Mouse (Mus musculus): Measurements from ENCODE around the gene Ccnjl. TPM values are rescaled to one million over a fixed set of nuclear protein-coding genes. Genes with fewer than 3 reads are reported as not detected.

The Ccnjl gene
- polyA plus RNA-seq (2012; rRNA removed) = 7.1 and 7.9 TPM in 2 replicates

- under 1% methylated on average over 79 of the region's 79 CpGs for WGBS
Measured at GRCm38 (mm10) chr11:43528683-43529499, at the start of gene Ccnjl. TSS of gene Ccnjl (plus strand) at chr11:43528784.

GRCm38 (mm10) chr11:43479376-43479775, 49.2 kb upstream of the Ccnjl start:
- WGBS = 83% methylated on average over 3 of the region's 3 CpGs
- no peak overlapping the region for H3K27ac ChIP-seq (ENCODE audit: insufficient read depth, low read depth, low read length)
- TF ChIP-seq CTCF (IDR thresholded peaks at IDR 0.05; ENCODE audit: extremely low read depth, insufficient read length, insufficient replicate concordance, low read depth, low read length) (no peak), POLR2A (IDR thresholded peaks at IDR 0.05; ENCODE audit: low read depth, low read length) (no peak)

More at GRCm38 (mm10) chr11:43528683-43529499, at the start of gene Ccnjl:
- Histone ChIP-seq H3K4me3 (ENCODE audit: low read depth, low read length) (peak within 1 kb of the TSS; percentile 93), H3K4me1 (ENCODE audit: control insufficient read depth, insufficient read depth, insufficient read length, low read length) (no peaks in the 10 kb centered on the region; the same call in 1 of the 2 replicates), H3K27me3 (ENCODE audit: control insufficient read depth, insufficient read depth, low read length) (no peaks in the 10 kb centered on the region), H3K27ac (ENCODE audit: insufficient read depth, low read depth, low read length) (peak within 1 kb of the TSS; percentile 55), H3K36me3 (ENCODE audit: control insufficient read depth, insufficient read depth, low read length) (peaks cover 3% of the 10 kb centered on the region; the same call in 1 of the 2 replicates)
- TF ChIP-seq POLR2A (IDR thresholded peaks at IDR 0.05; ENCODE audit: low read depth, low read length) (peak; percentile 9; the same call in 1 of the 2 replicates), CTCF (IDR thresholded peaks at IDR 0.05; ENCODE audit: extremely low read depth, insufficient read length, insufficient replicate concordance, low read depth, low read length) (peak; percentile 25; the same call in 1 of the 2 replicates)

GRCm38 (mm10) chr11:43480561-43480960, 48.0 kb upstream of the Ccnjl start:
- no peak overlapping the region for H3K27ac ChIP-seq (ENCODE audit: insufficient read depth, low read depth, low read length)
- H3K4me3 ChIP-seq (ENCODE audit: low read depth, low read length) = no peak overlapping the region
- no peaks in the 10 kb centered on the region for H3K27me3 ChIP-seq (ENCODE audit: control insufficient read depth, insufficient read depth, low read length)
- WGBS = 35% methylated on average over 5 of the region's 5 CpGs
- no peaks in the 10 kb centered on the region for H3K36me3 ChIP-seq (ENCODE audit: control insufficient read depth, insufficient read depth, low read length)
- no peak for TF ChIP-seq CTCF (IDR thresholded peaks at IDR 0.05; ENCODE audit: extremely low read depth, insufficient read length, insufficient replicate concordance, low read depth, low read length)
- TF ChIP-seq POLR2A (IDR thresholded peaks at IDR 0.05; ENCODE audit: low read depth, low read length) = no peak
- no peaks in the 10 kb centered on the region for H3K4me1 ChIP-seq (ENCODE audit: control insufficient read depth, insufficient read depth, insufficient read length, low read length)

More at GRCm38 (mm10) chr11:43479376-43479775, 49.2 kb upstream of the Ccnjl start:
- H3K4me1 ChIP-seq (ENCODE audit: control insufficient read depth, insufficient read depth, insufficient read length, low read length) = 0 out of 2 replicates have a peak, but pooled peaks cover 2% of the 10 kb centered on the region
- no peaks in the 10 kb centered on the region for H3K36me3 ChIP-seq (ENCODE audit: control insufficient read depth, insufficient read depth, low read length)
- no peaks in the 10 kb centered on the region for H3K27me3 ChIP-seq (ENCODE audit: control insufficient read depth, insufficient read depth, low read length)
- no peak overlapping the region for H3K4me3 ChIP-seq (ENCODE audit: low read depth, low read length)

GRCm38 (mm10) chr11:43481672-43482522, 46.7 kb upstream of the Ccnjl start:
- no peaks in the 10 kb centered on the region for H3K27me3 ChIP-seq (ENCODE audit: control insufficient read depth, insufficient read depth, low read length)

GRCm38 (mm10) chr11:43483122-43483792, 45.3 kb upstream of the Ccnjl start:
- H3K4me3 ChIP-seq (ENCODE audit: low read depth, low read length) = no peak overlapping the region
- no peaks in the 10 kb centered on the region for H3K27me3 ChIP-seq (ENCODE audit: control insufficient read depth, insufficient read depth, low read length)
- H3K36me3 ChIP-seq (ENCODE audit: control insufficient read depth, insufficient read depth, low read length) = no peaks in the 10 kb centered on the region
- WGBS = 66% methylated on average over 6 of the region's 6 CpGs
- no peak for TF ChIP-seq CTCF (IDR thresholded peaks at IDR 0.05; ENCODE audit: extremely low read depth, insufficient read length, insufficient replicate concordance, low read depth, low read length)
- no peak for TF ChIP-seq POLR2A (IDR thresholded peaks at IDR 0.05; ENCODE audit: low read depth, low read length)
- no peak overlapping the region for H3K27ac ChIP-seq (ENCODE audit: insufficient read depth, low read depth, low read length)
- no peaks in the 10 kb centered on the region for H3K4me1 ChIP-seq (ENCODE audit: control insufficient read depth, insufficient read depth, insufficient read length, low read length)

More at GRCm38 (mm10) chr11:43481672-43482522, 46.7 kb upstream of the Ccnjl start:
- no peak overlapping the region for H3K4me3 ChIP-seq (ENCODE audit: low read depth, low read length)
- TF ChIP-seq CTCF (IDR thresholded peaks at IDR 0.05; ENCODE audit: extremely low read depth, insufficient read length, insufficient replicate concordance, low read depth, low read length) (no peak), POLR2A (IDR thresholded peaks at IDR 0.05; ENCODE audit: low read depth, low read length) (no peak)
- WGBS = 33% methylated on average over 3 of the region's 3 CpGs
- H3K4me1 ChIP-seq (ENCODE audit: control insufficient read depth, insufficient read depth, insufficient read length, low read length) = no peaks in the 10 kb centered on the region
- H3K36me3 ChIP-seq (ENCODE audit: control insufficient read depth, insufficient read depth, low read length) = no peaks in the 10 kb centered on the region
- no peak overlapping the region for H3K27ac ChIP-seq (ENCODE audit: insufficient read depth, low read depth, low read length)

- WGBS = 61% methylated on average over 4 of the region's 4 CpGs
- H3K27ac ChIP-seq (ENCODE audit: insufficient read depth, low read depth, low read length) = peak overlapping the region; percentile 16; the same call in 1 of the 2 replicates
- no peak overlapping the region for H3K4me3 ChIP-seq (ENCODE audit: low read depth, low read length)
- no peaks in the 10 kb centered on the region for H3K4me1 ChIP-seq (ENCODE audit: control insufficient read depth, insufficient read depth, insufficient read length, low read length)
- no peak for TF ChIP-seq POLR2A (IDR thresholded peaks at IDR 0.05; ENCODE audit: low read depth, low read length)
- no peak for TF ChIP-seq CTCF (IDR thresholded peaks at IDR 0.05; ENCODE audit: extremely low read depth, insufficient read length, insufficient replicate concordance, low read depth, low read length)
- no peaks in the 10 kb centered on the region for H3K36me3 ChIP-seq (ENCODE audit: control insufficient read depth, insufficient read depth, low read length)
- no peaks in the 10 kb centered on the region for H3K27me3 ChIP-seq (ENCODE audit: control insufficient read depth, insufficient read depth, low read length)
Measured at GRCm38 (mm10) chr11:43484057-43484456, 44.5 kb upstream of the Ccnjl start.
